Mouse (Mus musculus) heart, embryonic 10.5 days (tissue): ENCODE measurements around the gene Rph3al. TPM values are rescaled to one million over a fixed set of nuclear protein-coding genes. Genes with fewer than 3 reads are reported as not detected.

Experiments used
- DNase-seq: peaks from one replicate; pipeline ENCODE4 v3.0.0-alpha.2; 2017; ENCODE audit warnings: low spot score
- H3K27ac ChIP-seq: fragments of 300-500 bp; sonication (generic); 2 replicates; pipeline ENCODE4 v1.5.1; 2016; ENCODE audit warnings: mild to moderate bottlenecking
- H3K27me3 ChIP-seq: fragments of 300-500 bp; sonication (generic); 2 replicates; pipeline ENCODE4 v1.6.1; 2016; ENCODE audit warnings: mild to moderate bottlenecking; ENCODE audit not compliant: poor library complexity, insufficient read depth, severe bottlenecking
- H3K36me3 ChIP-seq: fragments of 300-500 bp; sonication (generic); 2 replicates; pipeline ENCODE4 v1.6.1; 2016; ENCODE audit warnings: mild to moderate bottlenecking, moderate library complexity
- H3K4me1 ChIP-seq: fragments of 300-500 bp; sonication (generic); 2 replicates; pipeline ENCODE4 v1.6.1; 2016; ENCODE audit warnings: mild to moderate bottlenecking
- H3K4me3 ChIP-seq: fragments of 300-500 bp; sonication (generic); 2 replicates; pipeline ENCODE4 v1.5.1; 2016; ENCODE audit warnings: mild to moderate bottlenecking, moderate library complexity
- H3K9me3 ChIP-seq: fragments of 300-500 bp; sonication (generic); 2 replicates; pipeline ENCODE4 v1.6.1; 2016; ENCODE audit warnings: mild to moderate bottlenecking, moderate library complexity
- whole genome bisulfite sequencing: fragments of 180-500 bp; shearing (Covaris S2); methylation state at CpG from one replicate; pipeline ENCODE4 v1.1.7; 2016; 5-methylcytosine and 5-hydroxymethylcytosine counted together
- polyA plus RNA-seq: library from polyadenylated mRNA; unstranded; fragments of >200 nt; fragmentation: Nextera tagmentation; extraction: Ambion mirVana; gene quantifications from 2 replicates; pipeline ENCODE4 v1.2.1, GENCODE M21; 2016

Rph3al gene
- polyA plus RNA-seq, 1 experiment from 2014 or later = 3.9 TPM

- Histone ChIP-seq H3K4me1 (peaks cover 33% of the 10 kb centered on the region), H3K27me3 (peaks cover 13% of the 10 kb centered on the region), H3K27ac (no peak overlapping the region), H3K4me3 (no peak overlapping the region), H3K36me3 (no peaks in the 10 kb centered on the region), H3K9me3 (no peaks in the 10 kb centered on the region)
- WGBS = 71% methylated on average over 7 of the region's 7 CpGs
- DNase-seq = no peak
Measured at GRCm38 (mm10) chr11:75845675-75846074, 92.6 kb downstream of the Rph3al start.

- H3K27ac ChIP-seq = no peak overlapping the region
- H3K4me1 ChIP-seq = peaks cover 33% of the 10 kb centered on the region
- no peaks in the 10 kb centered on the region for H3K36me3 ChIP-seq
- DNase-seq = no peak
- WGBS = 73% methylated on average over 4 of the region's 4 CpGs
- H3K9me3 ChIP-seq = no peaks in the 10 kb centered on the region
- H3K4me3 ChIP-seq = no peak overlapping the region
- H3K27me3 ChIP-seq = peaks cover 15% of the 10 kb centered on the region
Measured at GRCm38 (mm10) chr11:75842904-75843619, 95.2 kb downstream of the Rph3al start.

DNA sequence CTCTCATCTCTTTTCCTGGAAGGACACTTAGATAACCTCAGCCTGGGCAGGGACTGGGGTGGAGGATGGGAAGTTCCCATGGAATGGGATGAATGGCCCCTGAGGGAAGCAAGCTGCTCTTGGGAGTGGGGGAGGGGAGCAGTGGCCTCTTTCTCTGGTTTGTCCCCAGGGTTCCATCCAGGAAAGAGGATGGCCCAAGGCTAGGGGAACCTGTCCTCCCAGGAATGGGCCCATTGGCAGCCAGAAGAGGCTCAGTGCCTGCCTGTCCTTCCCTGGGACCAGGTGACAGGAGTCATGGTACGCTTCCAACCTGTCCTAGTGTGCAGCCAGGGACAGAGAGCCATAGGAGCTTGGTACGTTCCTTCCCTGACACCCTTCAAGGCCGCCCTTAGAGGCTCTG lies 96.7 kb downstream of the Rph3al start:
- Histone ChIP-seq H3K4me1 (peaks cover 30% of the 10 kb centered on the region), H3K27me3 (peaks cover 20% of the 10 kb centered on the region), H3K36me3 (no peaks in the 10 kb centered on the region), H3K4me3 (no peak overlapping the region), H3K27ac (no peak overlapping the region), H3K9me3 (no peaks in the 10 kb centered on the region)
- WGBS = 66% methylated on average over 3 of the region's 3 CpGs
- DNase-seq = no peak

- H3K4me3 ChIP-seq = no peak overlapping the region
- WGBS = 79% methylated on average over 12 of the region's 12 CpGs
- no peaks in the 10 kb centered on the region for H3K9me3 ChIP-seq
- no peak for DNase-seq
- no peak overlapping the region for H3K27ac ChIP-seq
- peaks cover 20% of the 10 kb centered on the region for H3K4me1 ChIP-seq
- H3K36me3 ChIP-seq = no peaks in the 10 kb centered on the region
- peaks cover 20% of the 10 kb centered on the region for H3K27me3 ChIP-seq
Measured at GRCm38 (mm10) chr11:75839536-75840430, 98.4 kb downstream of the Rph3al start.

- DNase-seq = no peak
- Histone ChIP-seq H3K9me3 (no peaks in the 10 kb centered on the region), H3K4me3 (no peak overlapping the region), H3K4me1 (peaks cover 19% of the 10 kb centered on the region), H3K36me3 (no peaks in the 10 kb centered on the region), H3K27me3 (peaks cover 16% of the 10 kb centered on the region), H3K27ac (no peak overlapping the region)
- 79% methylated on average over 10 of the region's 10 CpGs for WGBS
Measured at GRCm38 (mm10) chr11:75838861-75839426, 99.3 kb downstream of the Rph3al start.

GRCm38 (mm10) chr11:75836240-75836610 lies 102.0 kb downstream of the Rph3al start:
- WGBS = 47% methylated on average over 11 of the region's 11 CpGs
- Histone ChIP-seq H3K4me3 (no peak overlapping the region), H3K9me3 (no peaks in the 10 kb centered on the region)

GRCm38 (mm10) chr11:75835587-75836239 lies 102.5 kb downstream of the Rph3al start:
- peaks cover 7% of the 10 kb centered on the region; the same call in 1 of the 2 replicates for H3K27me3 ChIP-seq
- no peaks in the 10 kb centered on the region for H3K36me3 ChIP-seq
- H3K9me3 ChIP-seq = no peaks in the 10 kb centered on the region
- WGBS = 75% methylated on average over 11 of the region's 11 CpGs
- 0 out of 2 replicates have a peak, but pooled peaks cover under 1% of the 10 kb centered on the region for H3K4me1 ChIP-seq
- H3K4me3 ChIP-seq = no peak overlapping the region
- H3K27ac ChIP-seq = no peak overlapping the region
- DNase-seq = no peak

More at GRCm38 (mm10) chr11:75836240-75836610, 102.0 kb downstream of the Rph3al start:
- H3K27ac ChIP-seq = no peak overlapping the region
- peaks cover 5% of the 10 kb centered on the region for H3K4me1 ChIP-seq
- DNase-seq = no peak
- H3K27me3 ChIP-seq = peaks cover 7% of the 10 kb centered on the region; the same call in 1 of the 2 replicates
- H3K36me3 ChIP-seq = no peaks in the 10 kb centered on the region

GRCm38 (mm10) chr11:75833081-75833480 lies 105.1 kb downstream of the Rph3al start:
- Histone ChIP-seq H3K27ac (no peak overlapping the region), H3K27me3 (peaks cover 5% of the 10 kb centered on the region; the same call in 1 of the 2 replicates), H3K36me3 (no peaks in the 10 kb centered on the region), H3K4me1 (no peaks in the 10 kb centered on the region), H3K9me3 (no peaks in the 10 kb centered on the region), H3K4me3 (no peak overlapping the region)
- DNase-seq = no peak
- WGBS = 75% methylated on average over 6 of the region's 6 CpGs

GRCm38 (mm10) chr11:75830386-75830785 lies 107.8 kb downstream of the Rph3al start:
- Histone ChIP-seq H3K36me3 (no peaks in the 10 kb centered on the region), H3K4me1 (no peaks in the 10 kb centered on the region), H3K27me3 (no peaks in the 10 kb centered on the region), H3K4me3 (no peak overlapping the region), H3K27ac (no peak overlapping the region), H3K9me3 (no peaks in the 10 kb centered on the region)
- no peak for DNase-seq
- 80% methylated on average over 3 of the region's 3 CpGs for WGBS

GRCm38 (mm10) chr11:75827414-75827813 lies 110.8 kb downstream of the Rph3al start:
- Histone ChIP-seq H3K27me3 (peaks cover 20% of the 10 kb centered on the region; the same call in 1 of the 2 replicates), H3K27ac (no peak overlapping the region), H3K36me3 (no peaks in the 10 kb centered on the region), H3K9me3 (no peaks in the 10 kb centered on the region), H3K4me3 (no peak overlapping the region), H3K4me1 (no peaks in the 10 kb centered on the region)
- 84% methylated on average over 8 of the region's 8 CpGs for WGBS
- no peak for DNase-seq

- H3K4me3 ChIP-seq = no peak overlapping the region
- H3K4me1 ChIP-seq = no peaks in the 10 kb centered on the region; the same call in 1 of the 2 replicates
- H3K9me3 ChIP-seq = no peaks in the 10 kb centered on the region
- H3K27me3 ChIP-seq = peaks cover 36% of the 10 kb centered on the region; the same call in 1 of the 2 replicates
- WGBS = 53% methylated on average over 7 of the region's 7 CpGs
- DNase-seq = no peak
- no peaks in the 10 kb centered on the region for H3K36me3 ChIP-seq
- no peak overlapping the region for H3K27ac ChIP-seq
Measured at GRCm38 (mm10) chr11:75823506-75823905, 114.7 kb downstream of the Rph3al start.

DNA sequence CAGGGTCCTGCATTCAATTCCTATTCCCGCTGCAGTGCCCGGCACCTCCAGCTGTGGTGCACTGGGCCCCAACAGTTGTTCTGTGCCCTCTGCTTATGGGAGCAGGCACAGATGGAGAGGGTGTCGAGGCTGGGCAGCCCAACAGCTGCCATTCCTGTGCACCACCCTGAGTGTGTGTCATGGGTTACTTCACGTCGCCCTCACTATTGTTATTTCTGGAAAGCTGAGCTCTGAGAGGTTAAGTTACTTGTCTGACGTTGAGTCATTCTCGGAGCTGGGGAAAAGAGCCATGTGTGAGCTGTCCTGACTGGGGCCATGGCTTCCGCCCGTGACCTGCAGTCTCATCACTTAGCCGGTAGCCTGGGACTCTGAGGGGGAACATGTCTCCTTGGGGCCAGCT lies 125.1 kb downstream of the Rph3al start:
- no peak overlapping the region; the same call in 1 of the 2 replicates for H3K27ac ChIP-seq
- peaks cover 26% of the 10 kb centered on the region for H3K4me1 ChIP-seq

More for the DNA sequence above, 125.1 kb downstream of the Rph3al start:
- DNase-seq = no peak
- H3K4me3 ChIP-seq = no peak overlapping the region
- WGBS = 62% methylated on average over 10 of the region's 10 CpGs
- H3K27me3 ChIP-seq = peaks cover 19% of the 10 kb centered on the region
- H3K36me3 ChIP-seq = no peaks in the 10 kb centered on the region
- H3K9me3 ChIP-seq = no peaks in the 10 kb centered on the region
